Mouse (Mus musculus) midbrain, postnatal 0 days (tissue): ENCODE results near the gene E4f1. TPM values are rescaled to one million over a fixed set of nuclear protein-coding genes. Genes with fewer than 3 reads are reported as not detected.

Experiments
- ATAC-seq: fragments of 200-750 bp; cut with Nextera tagmentation; 2 replicates; pipeline ENCODE4 v1.8.0; 2017; ENCODE audit warnings: moderate number of reproducible peaks, mild to moderate bottlenecking, moderate TSS enrichment, moderate library complexity; ENCODE audit not compliant: low FRiP score
- DNase-seq: peaks from one replicate; pipeline ENCODE4 v3.0.0-alpha.2; 2015; ENCODE audit warnings: low spot score
- H3K27ac ChIP-seq: fragments of 300-500 bp; sonication (generic); 2 replicates; pipeline ENCODE4 v1.5.1; 2014; ENCODE audit warnings: low read depth, mild to moderate bottlenecking, low read length, mixed read lengths
- H3K27me3 ChIP-seq: fragments of 300-500 bp; sonication (generic); 2 replicates; pipeline ENCODE4 v1.6.1; 2014; ENCODE audit warnings: low read length, control low read depth, mixed read lengths; ENCODE audit not compliant: insufficient read depth
- H3K36me3 ChIP-seq: fragments of 300-500 bp; sonication (generic); 2 replicates; pipeline ENCODE4 v1.6.1; 2014; ENCODE audit warnings: low read length, control low read depth, mixed read lengths; ENCODE audit not compliant: insufficient read depth
- H3K4me1 ChIP-seq: fragments of 300-500 bp; sonication (generic); 2 replicates; pipeline ENCODE4 v1.6.1; 2014; ENCODE audit warnings: mild to moderate bottlenecking, control low read depth, antibody characterized with exemption, low read length, mixed read lengths; ENCODE audit not compliant: insufficient read depth
- H3K4me2 ChIP-seq: fragments of 300-500 bp; sonication (generic); 2 replicates; pipeline ENCODE4 v1.6.1; 2014; ENCODE audit warnings: low read depth, mild to moderate bottlenecking, low read length, mixed read lengths; ENCODE audit not compliant: poor library complexity, severe bottlenecking
- H3K4me3 ChIP-seq: fragments of 300-500 bp; sonication (generic); 2 replicates; pipeline ENCODE4 v1.5.1; 2014; ENCODE audit warnings: low read depth, mild to moderate bottlenecking, low read length, moderate library complexity
- H3K9ac ChIP-seq: fragments of 300-500 bp; sonication (generic); replicated peaks from 2 replicates; pipeline ENCODE4 v1.6.1; 2014; ENCODE audit warnings: mild to moderate bottlenecking, low read length, moderate library complexity, mixed read lengths; ENCODE audit not compliant: poor library complexity, severe bottlenecking
- H3K9me3 ChIP-seq: fragments of 300-500 bp; sonication (generic); 2 replicates; pipeline ENCODE4 v1.6.1; 2016; ENCODE audit warnings: low read length, control low read depth
- CTCF ChIP-seq: IDR thresholded peaks from 2 replicates; pipeline ENCODE4 v1.5.1; 2016; ENCODE audit warnings: antibody characterized with exemption, mild to moderate bottlenecking
- WGBS: fragments of 180-500 bp; shearing (Covaris S2); extraction: QIAGEN DNeasy Blood & Tissue Kit; methylation state at CpG from one replicate; pipeline ENCODE4 v1.1.7; 2014; 5-methylcytosine and 5-hydroxymethylcytosine counted together
- polyA plus RNA-seq: library from polyadenylated mRNA; unstranded; fragments of >200 nt; fragmentation: Nextera tagmentation; extraction: Ambion mirVana; gene quantifications from 2 replicates; pipeline ENCODE4 v1.2.1, GENCODE M21; 2015
- total RNA-seq: library from RNA; depleted of rRNA; stranded (reverse); fragments of >200 nt; gene quantifications from 2 replicates; pipeline ENCODE4 v1.2.3, GENCODE M21; 2014

E4f1 gene
- total and polyA plus RNA-seq, 2 experiments from 2014 or later = 30.6 to 35.1 TPM

DNA sequence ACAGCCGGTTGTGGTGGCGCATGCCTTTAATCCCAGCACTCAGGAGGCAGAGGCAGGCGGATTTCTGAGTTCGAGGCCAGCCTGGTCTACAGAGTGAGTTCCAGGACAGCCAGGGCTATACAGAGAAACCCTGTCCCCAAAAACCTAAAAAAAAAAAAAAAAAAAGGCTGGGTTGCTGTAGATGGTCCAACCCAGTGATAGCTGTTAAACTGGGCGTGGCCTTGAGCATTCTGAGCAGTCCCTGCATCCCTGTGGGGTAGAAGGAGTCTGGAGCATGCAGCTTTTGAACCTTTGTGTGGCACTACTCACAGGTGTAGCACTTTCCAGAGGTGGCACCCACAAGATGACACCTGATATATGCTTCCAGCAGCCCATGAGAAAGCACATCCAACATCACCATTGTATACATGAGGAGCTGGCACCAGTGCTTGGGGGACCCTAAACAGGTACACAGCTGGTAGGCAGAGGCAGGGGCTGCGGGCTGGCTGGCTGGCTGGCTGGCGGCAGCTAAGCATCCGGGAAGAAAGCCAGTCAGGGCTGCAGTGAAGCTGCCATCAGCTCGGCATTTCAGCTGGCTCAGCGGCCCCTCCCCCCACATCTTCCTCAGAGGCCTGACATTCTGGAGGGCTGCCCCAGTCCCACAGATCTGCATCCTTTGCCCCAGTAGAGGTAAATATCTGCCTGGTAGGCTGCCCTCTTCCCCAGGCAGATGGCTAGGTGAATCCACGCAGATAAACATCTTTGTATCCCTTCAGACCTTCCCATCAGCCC is 15.2 kb upstream of the E4f1 start:
- H3K4me3 ChIP-seq = no peak overlapping the region
- peaks cover 12% of the 10 kb centered on the region; the same call in 1 of the 2 replicates for H3K4me1 ChIP-seq
- peak; percentile 62 for DNase-seq
- no peak for TF ChIP-seq CTCF
- no peak overlapping the region for H3K4me2 ChIP-seq
- H3K27me3 ChIP-seq = no peaks in the 10 kb centered on the region
- 40% methylated on average over 11 of the region's 11 CpGs for WGBS
- H3K27ac ChIP-seq = no peak overlapping the region
- no peaks in the 10 kb centered on the region for H3K36me3 ChIP-seq
- no peak overlapping the region; the same call in 1 of the 2 replicates for H3K9ac ChIP-seq
- H3K9me3 ChIP-seq = no peaks in the 10 kb centered on the region
- ATAC-seq = no peak

GRCm38 (mm10) chr17:24483495-24483894 is 13.4 kb upstream of the E4f1 start:
- Histone ChIP-seq H3K4me2 (no peak overlapping the region), H3K27me3 (no peaks in the 10 kb centered on the region), H3K27ac (no peak overlapping the region), H3K9me3 (no peaks in the 10 kb centered on the region), H3K4me3 (no peak overlapping the region), H3K9ac (no peak overlapping the region), H3K4me1 (0 out of 2 replicates have a peak, but pooled peaks cover 6% of the 10 kb centered on the region), H3K36me3 (no peaks in the 10 kb centered on the region)
- no peak for TF ChIP-seq CTCF
- DNase-seq (no peak), ATAC-seq (no peak)
- WGBS = 73% methylated on average over 3 of the region's 3 CpGs

DNA sequence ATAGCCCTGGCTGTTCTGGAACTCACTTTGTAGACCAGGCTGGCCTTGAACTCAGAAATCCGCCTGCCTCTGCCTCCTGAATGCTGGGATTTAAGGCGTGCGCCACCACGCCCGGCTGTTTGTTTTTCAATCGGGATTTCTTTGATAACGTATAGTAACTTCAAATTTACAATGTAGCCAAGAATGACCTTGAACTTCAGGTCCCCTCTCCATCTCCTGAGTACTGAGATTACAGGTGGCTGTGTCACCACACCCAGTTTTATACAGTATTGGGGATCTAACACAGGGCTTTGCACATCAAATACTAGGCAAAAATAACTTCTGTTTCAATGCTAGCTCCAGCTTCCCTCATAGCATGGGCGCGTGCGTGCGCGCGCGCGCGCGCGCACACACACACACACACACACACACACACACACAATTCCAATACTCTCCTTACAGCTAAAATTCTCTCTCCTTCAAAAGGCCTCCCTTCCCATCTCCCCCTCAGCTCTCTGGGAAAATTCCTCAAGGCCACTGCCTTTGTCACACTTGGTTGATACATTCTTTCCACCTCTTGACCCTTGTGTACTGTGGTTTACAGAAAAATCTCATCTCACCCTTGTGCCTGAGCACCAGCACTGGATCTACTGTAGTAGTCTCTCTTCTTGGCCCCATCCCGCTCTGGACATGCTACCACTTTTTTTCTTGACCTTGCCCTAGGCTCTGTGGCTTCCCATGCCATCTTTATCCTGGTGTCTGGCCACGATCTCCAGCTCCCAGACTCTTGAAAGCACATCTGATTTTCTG is 11.1 kb upstream of the E4f1 start:
- DNase-seq (no peak), ATAC-seq (no peak)
- WGBS = 95% methylated on average over 20 of the region's 20 CpGs

GRCm38 (mm10) chr17:24480201-24480826 is 10.2 kb upstream of the E4f1 start:
- Histone ChIP-seq H3K27ac (no peak overlapping the region), H3K4me1 (peaks cover 5% of the 10 kb centered on the region; the same call in 1 of the 2 replicates), H3K9me3 (no peaks in the 10 kb centered on the region), H3K4me3 (no peak overlapping the region), H3K27me3 (no peaks in the 10 kb centered on the region), H3K4me2 (no peak overlapping the region), H3K36me3 (peaks cover 21% of the 10 kb centered on the region), H3K9ac (no peak overlapping the region)
- 36% methylated on average over 3 of the region's 3 CpGs for WGBS
- DNase-seq = no peak
- peak; percentile 56 for TF ChIP-seq CTCF
- no peak for ATAC-seq

More for the DNA sequence above, 11.1 kb upstream of the E4f1 start:
- Histone ChIP-seq H3K4me1 (peaks cover 6% of the 10 kb centered on the region; the same call in 1 of the 2 replicates), H3K27ac (no peak overlapping the region), H3K36me3 (peaks cover 12% of the 10 kb centered on the region), H3K4me2 (no peak overlapping the region), H3K27me3 (no peaks in the 10 kb centered on the region), H3K9me3 (no peaks in the 10 kb centered on the region), H3K9ac (no peak overlapping the region), H3K4me3 (no peak overlapping the region)
- no peak for TF ChIP-seq CTCF

GRCm38 (mm10) chr17:24479431-24479830 is 9.3 kb upstream of the E4f1 start:
- Histone ChIP-seq H3K4me2 (no peak overlapping the region), H3K9me3 (no peaks in the 10 kb centered on the region), H3K4me3 (peak overlapping the region; percentile 56), H3K4me1 (peaks cover 3% of the 10 kb centered on the region; the same call in 1 of the 2 replicates), H3K27ac (no peak overlapping the region), H3K36me3 (peaks cover 28% of the 10 kb centered on the region), H3K9ac (no peak overlapping the region), H3K27me3 (no peaks in the 10 kb centered on the region)
- DNase-seq = no peak
- WGBS = 17% methylated on average over 1 of the region's 1 CpGs
- TF ChIP-seq CTCF = no peak
- no peak for ATAC-seq
